In genomic region chr13:37477749-37478548, GRCm38 (mm10) we compare ENCODE assay signal across 8 mouse cellular contexts.
DNase-seq lines count a peak whose midpoint lies in the region; ATAC-seq lines count a peak whose summit lies in the region.

No protein-coding gene starts in this region.

- H3K4me1 ChIP-seq in forebrain, embryonic 16.5 days (replicated peaks; ENCODE audit: control insufficient read depth, insufficient read depth, low read length) = peaks cover 20% of the 10 kb centered on the region
- peaks cover 69% of the 10 kb centered on the region for H3K4me1 ChIP-seq in lung, embryonic 15.5 days

- DNase-seq in cerebellum, postnatal 14 days = peak; percentile 63
- no peak for DNase-seq in cerebellum, adult 18-20 months
- DNase-seq in WW6 (ENCODE audit: low read depth, low spot score) = peak; percentile 59
- peak; percentile 68 to 70 for DNase-seq in kidney, adult 8-10 months

- peak; percentile 86 for ATAC-seq in forebrain, embryonic 16.5 days
- peak; percentile 73 for ATAC-seq in lung, embryonic 15.5 days (ENCODE audit: borderline replicate concordance, extremely low read depth, low FRiP score, low TSS enrichment)
- peak; percentile 55; the same call in 1 of the 2 replicates for ATAC-seq in neutrophil, adult 5-6 weeks (ENCODE audit: extremely low read depth, insufficient number of reproducible peaks, low FRiP score, poor library complexity, severe bottlenecking)
- ATAC-seq in erythroblast, adult 5-6 weeks (replicated peaks; ENCODE audit: low FRiP score, poor library complexity, severe bottlenecking) = no peak

- H3K4me2 ChIP-seq in forebrain, embryonic 16.5 days (ENCODE audit: low read length) = peak overlapping the region; percentile 58
- peak overlapping the region; percentile 58 for H3K4me2 ChIP-seq in lung, embryonic 15.5 days

- WGBS in forebrain, embryonic 16.5 days = under 1% methylated on average over 15 of the region's 15 CpGs
- WGBS in lung, embryonic 15.5 days = 2% methylated on average over 15 of the region's 15 CpGs

- H3K4me3 ChIP-seq in forebrain, embryonic 16.5 days (replicated peaks; ENCODE audit: low read length) = peak overlapping the region; percentile 39
- H3K4me3 ChIP-seq in lung, embryonic 15.5 days = peak overlapping the region; percentile 34

- H3K9me3 ChIP-seq in forebrain, embryonic 16.5 days (ENCODE audit: control insufficient read depth, low read length) = no peaks in the 10 kb centered on the region
- no peaks in the 10 kb centered on the region for H3K9me3 ChIP-seq in lung, embryonic 15.5 days

- no peaks in the 10 kb centered on the region for H3K27me3 ChIP-seq in forebrain, embryonic 16.5 days (replicated peaks; ENCODE audit: control insufficient read depth, insufficient read depth, low read length)
- no peaks in the 10 kb centered on the region for H3K27me3 ChIP-seq in lung, embryonic 15.5 days

- H3K27ac ChIP-seq in forebrain, embryonic 16.5 days (ENCODE audit: low read length) = peak overlapping the region; percentile 53; the same call in 1 of the 2 replicates
- H3K27ac ChIP-seq in lung, embryonic 15.5 days = peak overlapping the region; percentile 94

- H3K36me3 ChIP-seq in forebrain, embryonic 16.5 days (ENCODE audit: control insufficient read depth, insufficient read depth) = no peaks in the 10 kb centered on the region
- no peaks in the 10 kb centered on the region for H3K36me3 ChIP-seq in lung, embryonic 15.5 days

- H3K9ac ChIP-seq in forebrain, embryonic 16.5 days (replicated peaks; ENCODE audit: low read depth, low read length) = peak overlapping the region; percentile 46
- peak overlapping the region; percentile 44 for H3K9ac ChIP-seq in lung, embryonic 15.5 days

Comparison
In these comparisons a context has a peak if more than half of its experiments do, and no peak if none do; other contexts are left out.
1. DNase-seq: peak in cerebellum, postnatal 14 days (2 of 2), WW6 (single experiment) and kidney, adult 8-10 months (2 of 2); none in cerebellum, adult 18-20 months (0 of 2).